In genomic region chr3:122767841-122768240, GRCm38 (mm10) we compare ENCODE assay signal across 10 mouse cellular contexts.
"Had no signal": no experiment of that assay in that cellular context is flagged by ENCODE, and none has a peak within 500 bp of the region (broad histone marks: within the 10 kb centered on the region; RNA-seq: fewer than 3 reads in every experiment).

No protein-coding gene starts in this region.

- H3K27ac ChIP-seq: kidney, postnatal 0 days; limb, embryonic 15.5 days; liver, embryonic 13.5 days; midbrain, embryonic 13.5 days had no signal

- H3K4me1 ChIP-seq: limb, embryonic 15.5 days; liver, embryonic 13.5 days had no signal

- ATAC-seq: liver, postnatal 0 days; midbrain, embryonic 13.5 days had no signal

- H3K36me3 ChIP-seq: limb, embryonic 15.5 days; liver, embryonic 13.5 days; midbrain, embryonic 13.5 days had no signal

- H3K4me3 ChIP-seq: limb, embryonic 15.5 days; liver, embryonic 13.5 days; midbrain, embryonic 13.5 days; stomach, embryonic 15.5 days had no signal

- H3K9ac ChIP-seq: limb, embryonic 15.5 days; liver, embryonic 13.5 days; liver, postnatal 0 days; midbrain, embryonic 13.5 days; stomach, embryonic 15.5 days had no signal

- H3K4me2 ChIP-seq: limb, embryonic 15.5 days; liver, embryonic 13.5 days; midbrain, embryonic 13.5 days; stomach, embryonic 15.5 days had no signal

- H3K9me3 ChIP-seq: limb, embryonic 15.5 days; liver, embryonic 13.5 days; midbrain, embryonic 13.5 days; stomach, embryonic 15.5 days had no signal

- H3K27me3 ChIP-seq: limb, embryonic 15.5 days; liver, embryonic 13.5 days; midbrain, embryonic 13.5 days; stomach, embryonic 15.5 days had no signal

- DNase-seq: kidney, adult 11 months; kidney, adult 9 months; kidney, postnatal 36 days; liver, embryonic 13.5 days; liver, postnatal 0 days; right cerebral cortex, postnatal 14 days had no signal
